Mouse (Mus musculus) hindbrain, postnatal 0 days (tissue): ENCODE measurements around the gene Hivep3. TPM values are rescaled to one million over a fixed set of nuclear protein-coding genes. Genes with fewer than 3 reads are reported as not detected.

Source experiments
- ATAC-seq: fragments of 200-750 bp; cut with Nextera tagmentation; 2 replicates; pipeline ENCODE4 v1.8.0; 2017; ENCODE audit warnings: mild to moderate bottlenecking, moderate TSS enrichment, moderate library complexity
- DNase-seq: peaks from one replicate; pipeline ENCODE4 v3.0.0-alpha.2; 2015; ENCODE audit warnings: low spot score
- H3K27ac ChIP-seq: fragments of 300-500 bp; sonication (generic); 2 replicates; pipeline ENCODE4 v1.5.1; 2014; ENCODE audit warnings: mild to moderate bottlenecking
- H3K27me3 ChIP-seq: fragments of 300-500 bp; sonication (generic); 2 replicates; pipeline ENCODE4 v1.6.1; 2014; ENCODE audit warnings: low read length, mixed read lengths; ENCODE audit not compliant: insufficient read depth
- H3K36me3 ChIP-seq: fragments of 300-500 bp; sonication (generic); 2 replicates; pipeline ENCODE4 v1.6.1; 2014; ENCODE audit warnings: low read length, mixed read lengths; ENCODE audit not compliant: insufficient read depth
- H3K4me1 ChIP-seq: fragments of 300-500 bp; sonication (generic); 2 replicates; pipeline ENCODE4 v1.6.1; 2014; ENCODE audit warnings: antibody characterized with exemption, low read length, mixed read lengths; ENCODE audit not compliant: insufficient read depth
- H3K4me2 ChIP-seq: fragments of 300-500 bp; sonication (generic); 2 replicates; pipeline ENCODE4 v1.6.1; 2014; ENCODE audit warnings: low read depth, mild to moderate bottlenecking, low read length, moderate library complexity, mixed read lengths
- H3K4me3 ChIP-seq: fragments of 300-500 bp; sonication (generic); 2 replicates; pipeline ENCODE4 v1.5.1; 2014; ENCODE audit warnings: low read length
- H3K9ac ChIP-seq: fragments of 300-500 bp; sonication (generic); replicated peaks from 2 replicates; pipeline ENCODE4 v1.6.1; 2014; ENCODE audit warnings: mild to moderate bottlenecking, low read length, moderate library complexity, mixed read lengths
- H3K9me3 ChIP-seq: fragments of 300-500 bp; sonication (generic); 2 replicates; pipeline ENCODE4 v1.6.1; 2016; ENCODE audit warnings: low read length, mixed read lengths
- CTCF ChIP-seq: IDR thresholded peaks from 2 replicates; pipeline ENCODE4 v1.5.1; 2016; ENCODE audit warnings: antibody characterized with exemption, control low read depth, low read depth
- WGBS: fragments of 180-500 bp; shearing (Covaris S2); extraction: QIAGEN DNeasy Blood & Tissue Kit; methylation state at CpG from one replicate; pipeline ENCODE4 v1.1.7; 2014; 5-methylcytosine and 5-hydroxymethylcytosine counted together
- polyA plus RNA-seq: library from polyadenylated mRNA; unstranded; fragments of >200 nt; fragmentation: Nextera tagmentation; extraction: Ambion mirVana; gene quantifications from 2 replicates; pipeline ENCODE4 v1.2.1, GENCODE M21; 2015
- total RNA-seq: library from RNA; depleted of rRNA; stranded (reverse); fragments of >200 nt; gene quantifications from 2 replicates; pipeline ENCODE4 v1.2.3, GENCODE M21; 2014

The Hivep3 gene
- total and polyA plus RNA-seq, 2 experiments from 2014 or later, result 11.0 to 15.1 TPM

GRCm38 (mm10) chr4:119960523-119960922 is 226.9 kb downstream of the Hivep3 start:
- Histone ChIP-seq H3K9me3 (no peaks in the 10 kb centered on the region), H3K4me1 (no peaks in the 10 kb centered on the region), H3K27ac (no peak overlapping the region), H3K27me3 (no peaks in the 10 kb centered on the region), H3K4me2 (no peak overlapping the region), H3K36me3 (no peaks in the 10 kb centered on the region), H3K4me3 (no peak overlapping the region), H3K9ac (no peak overlapping the region)
- TF ChIP-seq CTCF, result no peak
- no peak for ATAC-seq
- no peak for DNase-seq
- WGBS, result 83% methylated on average over 6 of the region's 6 CpGs

- Histone ChIP-seq H3K9me3 (no peaks in the 10 kb centered on the region), H3K27ac (no peak overlapping the region), H3K36me3 (no peaks in the 10 kb centered on the region), H3K27me3 (no peaks in the 10 kb centered on the region), H3K4me3 (no peak overlapping the region), H3K4me1 (no peaks in the 10 kb centered on the region), H3K4me2 (no peak overlapping the region), H3K9ac (no peak overlapping the region)
- DNase-seq, result no peak
- ATAC-seq, result no peak
- whole genome bisulfite sequencing, result 83% methylated on average over 5 of the region's 5 CpGs
- TF ChIP-seq CTCF, result no peak
Measured at GRCm38 (mm10) chr4:119961164-119961563, 227.6 kb downstream of the Hivep3 start.

- no peaks in the 10 kb centered on the region for H3K9me3 ChIP-seq
- DNase-seq (no peak), ATAC-seq (no peak)
- H3K36me3 ChIP-seq, result no peaks in the 10 kb centered on the region
- H3K4me1 ChIP-seq, result no peaks in the 10 kb centered on the region
- H3K4me2 ChIP-seq, result no peak overlapping the region
- H3K4me3 ChIP-seq, result no peak overlapping the region
- H3K9ac ChIP-seq, result no peak overlapping the region
- H3K27ac ChIP-seq, result no peak overlapping the region
- TF ChIP-seq CTCF, result no peak
- no peaks in the 10 kb centered on the region for H3K27me3 ChIP-seq
- 85% methylated on average over 5 of the region's 5 CpGs for WGBS
Measured at GRCm38 (mm10) chr4:119962066-119962465, 228.5 kb downstream of the Hivep3 start.

GRCm38 (mm10) chr4:119966105-119967072 is 232.8 kb downstream of the Hivep3 start:
- ATAC-seq, result no peak
- no peaks in the 10 kb centered on the region for H3K36me3 ChIP-seq
- no peaks in the 10 kb centered on the region for H3K9me3 ChIP-seq
- no peak overlapping the region for H3K27ac ChIP-seq
- no peak overlapping the region for H3K9ac ChIP-seq
- no peak overlapping the region for H3K4me2 ChIP-seq
- no peak for DNase-seq
- no peak for TF ChIP-seq CTCF
- 60% methylated on average over 20 of the region's 20 CpGs for WGBS
- H3K27me3 ChIP-seq, result no peaks in the 10 kb centered on the region
- H3K4me3 ChIP-seq, result no peak overlapping the region
- H3K4me1 ChIP-seq, result peaks cover 25% of the 10 kb centered on the region

- Histone ChIP-seq H3K4me2 (no peak overlapping the region), H3K9me3 (no peaks in the 10 kb centered on the region), H3K4me3 (no peak overlapping the region), H3K27ac (no peak overlapping the region), H3K4me1 (peaks cover 25% of the 10 kb centered on the region), H3K27me3 (no peaks in the 10 kb centered on the region), H3K36me3 (no peaks in the 10 kb centered on the region), H3K9ac (no peak overlapping the region)
- ATAC-seq (no peak), DNase-seq (no peak)
- WGBS, result 45% methylated on average over 5 of the region's 5 CpGs
- TF ChIP-seq CTCF, result no peak
Measured at GRCm38 (mm10) chr4:119967073-119967608, 233.6 kb downstream of the Hivep3 start.

DNA sequence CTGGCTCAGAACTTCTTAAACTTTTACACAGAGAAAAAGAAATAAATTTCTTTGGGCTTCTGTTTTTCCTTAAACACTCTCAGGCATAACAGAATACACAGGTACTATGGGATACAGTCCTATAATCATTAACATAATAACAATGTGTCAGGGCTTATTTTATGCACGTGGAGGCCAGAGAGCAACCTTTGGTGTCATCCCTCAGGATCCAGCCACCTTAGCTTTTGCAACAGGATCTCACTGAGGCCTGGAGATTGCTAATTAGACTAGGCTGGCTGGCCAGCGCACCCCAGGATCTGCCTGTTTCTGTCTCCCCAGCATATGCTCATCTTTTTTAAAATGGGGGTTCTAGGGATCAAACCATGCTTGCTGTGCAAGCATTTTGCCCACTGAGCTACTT is 234.1 kb downstream of the Hivep3 start:
- H3K9me3 ChIP-seq, result no peaks in the 10 kb centered on the region
- DNase-seq (no peak), ATAC-seq (no peak)
- no peak overlapping the region for H3K9ac ChIP-seq
- H3K27ac ChIP-seq, result no peak overlapping the region
- H3K4me1 ChIP-seq, result peaks cover 25% of the 10 kb centered on the region
- no peak overlapping the region for H3K4me2 ChIP-seq
- H3K4me3 ChIP-seq, result no peak overlapping the region
- H3K27me3 ChIP-seq, result no peaks in the 10 kb centered on the region
- WGBS, result 56% methylated on average over 2 of the region's 2 CpGs
- TF ChIP-seq CTCF, result no peak
- no peaks in the 10 kb centered on the region for H3K36me3 ChIP-seq

GRCm38 (mm10) chr4:119968071-119968470 is 234.5 kb downstream of the Hivep3 start:
- no peaks in the 10 kb centered on the region for H3K27me3 ChIP-seq
- ATAC-seq, result no peak
- H3K4me2 ChIP-seq, result no peak overlapping the region
- no peak for TF ChIP-seq CTCF
- H3K27ac ChIP-seq, result peak overlapping the region; percentile 9; the same call in 1 of the 2 replicates
- H3K9ac ChIP-seq, result no peak overlapping the region
- no peak overlapping the region for H3K4me3 ChIP-seq
- H3K9me3 ChIP-seq, result no peaks in the 10 kb centered on the region
- DNase-seq, result peak; percentile 87
- H3K36me3 ChIP-seq, result no peaks in the 10 kb centered on the region
- H3K4me1 ChIP-seq, result peaks cover 25% of the 10 kb centered on the region
- 16% methylated on average over 4 of the region's 4 CpGs for WGBS
